12 mouse cellular contexts compared by ENCODE assay signal in the genomic region with DNA sequence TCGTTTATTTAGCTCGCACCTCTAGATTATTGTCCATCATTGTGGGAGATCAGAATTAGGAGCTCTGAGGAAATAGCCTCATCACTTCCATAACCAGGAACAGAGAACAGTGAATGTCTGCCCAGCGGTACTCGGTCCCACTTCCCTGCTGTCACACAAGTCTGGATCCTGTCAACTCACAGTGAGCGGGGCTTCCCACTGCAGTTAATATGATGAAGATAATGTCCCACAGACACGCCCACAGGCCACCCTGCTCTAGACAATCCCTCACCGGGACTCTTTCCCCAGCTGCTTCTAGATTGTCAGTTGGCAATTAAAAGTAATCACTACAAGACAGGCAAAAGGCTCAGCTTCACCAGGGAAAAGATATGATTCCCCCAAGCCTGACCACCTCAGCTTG.
DNase-seq lines count a peak whose midpoint lies in the region; ATAC-seq and TF ChIP-seq lines count a peak whose summit lies in the region.
"Had no signal": no experiment of that assay in that cellular context is flagged by ENCODE, and none has a peak within 500 bp of the region (broad histone marks: within the 10 kb centered on the region; RNA-seq: fewer than 3 reads in every experiment).

No protein-coding gene starts in this region.

- H3K4me1 ChIP-seq in forebrain, embryonic 16.5 days (replicated peaks; ENCODE audit: control insufficient read depth, insufficient read depth, low read length): peaks cover 10% of the 10 kb centered on the region
- peaks cover 19% of the 10 kb centered on the region for H3K4me1 ChIP-seq in forebrain, embryonic 14.5 days (ENCODE audit: control insufficient read depth, insufficient read depth, low read length)
- peaks cover 22% of the 10 kb centered on the region for H3K4me1 ChIP-seq in kidney, embryonic 15.5 days
- peaks cover 15% of the 10 kb centered on the region for H3K4me1 ChIP-seq in testis, adult 2 months (ENCODE audit: control insufficient read depth, insufficient read depth, low read length)

- WGBS in forebrain, embryonic 16.5 days: 68% methylated on average over 7 of the region's 7 CpGs
- 69% methylated on average over 7 of the region's 7 CpGs for WGBS in forebrain, embryonic 14.5 days
- WGBS in kidney, embryonic 15.5 days: 61% methylated on average over 7 of the region's 7 CpGs

- H3K9me3 ChIP-seq in forebrain, embryonic 16.5 days (ENCODE audit: control insufficient read depth, low read length): no peaks in the 10 kb centered on the region
- no peaks in the 10 kb centered on the region for H3K9me3 ChIP-seq in forebrain, embryonic 14.5 days (replicated peaks; ENCODE audit: control insufficient read depth, low read length)
- no peaks in the 10 kb centered on the region for H3K9me3 ChIP-seq in kidney, embryonic 15.5 days (replicated peaks)
- H3K9me3 ChIP-seq: midbrain, embryonic 13.5 days had no signal

- no peak overlapping the region for H3K4me3 ChIP-seq in forebrain, embryonic 16.5 days (replicated peaks; ENCODE audit: low read length)
- H3K4me3 ChIP-seq in forebrain, embryonic 14.5 days (ENCODE audit: low read depth, low read length): no peak overlapping the region
- no peak overlapping the region for H3K4me3 ChIP-seq in kidney, embryonic 15.5 days (replicated peaks)
- H3K4me3 ChIP-seq in testis, adult 2 months (ENCODE audit: control insufficient read depth, low read depth, low read length): no peak overlapping the region
- H3K4me3 ChIP-seq: erythroblast, embryonic 14.5 days; liver, embryonic 13.5 days; midbrain, embryonic 13.5 days had no signal

- H3K4me2 ChIP-seq in forebrain, embryonic 16.5 days (ENCODE audit: low read length): no peak overlapping the region
- H3K4me2 ChIP-seq in forebrain, embryonic 14.5 days (ENCODE audit: low read length): no peak overlapping the region
- H3K4me2 ChIP-seq in kidney, embryonic 15.5 days: no peak overlapping the region
- H3K4me2 ChIP-seq: liver, embryonic 13.5 days; midbrain, embryonic 13.5 days had no signal

- no peak for TF ChIP-seq POLR2A in testis, adult 2 months (IDR thresholded peaks at IDR 0.05; ENCODE audit: control insufficient read depth, low read depth, low read length)

- TF ChIP-seq CTCF in testis, adult 2 months (IDR thresholded peaks at IDR 0.05; ENCODE audit: control insufficient read depth, insufficient read depth, insufficient replicate concordance, low read depth, low read length): no peak

- no peak overlapping the region for H3K27ac ChIP-seq in forebrain, embryonic 16.5 days (ENCODE audit: low read length)
- no peak overlapping the region for H3K27ac ChIP-seq in forebrain, embryonic 14.5 days (ENCODE audit: low read depth, low read length)
- H3K27ac ChIP-seq in kidney, embryonic 15.5 days: peak overlapping the region; percentile 20; the same call in 1 of the 2 replicates
- peak overlapping the region; percentile 6; the same call in 1 of the 2 replicates for H3K27ac ChIP-seq in testis, adult 2 months (ENCODE audit: control insufficient read depth, insufficient read depth, low read depth, low read length)
- H3K27ac ChIP-seq: liver, embryonic 13.5 days; midbrain, embryonic 13.5 days had no signal

- H3K27me3 ChIP-seq in forebrain, embryonic 16.5 days (replicated peaks; ENCODE audit: control insufficient read depth, insufficient read depth, low read length): no peaks in the 10 kb centered on the region
- H3K27me3 ChIP-seq in forebrain, embryonic 14.5 days (replicated peaks; ENCODE audit: control insufficient read depth, insufficient read depth, low read length): no peaks in the 10 kb centered on the region
- H3K27me3 ChIP-seq in kidney, embryonic 15.5 days: no peaks in the 10 kb centered on the region
- no peaks in the 10 kb centered on the region for H3K27me3 ChIP-seq in testis, adult 2 months (ENCODE audit: control insufficient read depth, insufficient read depth, low read length)
- H3K27me3 ChIP-seq: liver, embryonic 13.5 days; midbrain, embryonic 13.5 days had no signal

- H3K36me3 ChIP-seq in forebrain, embryonic 16.5 days (ENCODE audit: control insufficient read depth, insufficient read depth): no peaks in the 10 kb centered on the region
- H3K36me3 ChIP-seq in forebrain, embryonic 14.5 days (ENCODE audit: control insufficient read depth, insufficient read depth, low read length): no peaks in the 10 kb centered on the region
- H3K36me3 ChIP-seq in kidney, embryonic 15.5 days: no peaks in the 10 kb centered on the region
- no peaks in the 10 kb centered on the region for H3K36me3 ChIP-seq in testis, adult 2 months (ENCODE audit: control insufficient read depth, insufficient read depth, low read length)
- H3K36me3 ChIP-seq: liver, embryonic 13.5 days; midbrain, embryonic 13.5 days had no signal

- no peak for DNase-seq in forebrain, embryonic 14.5 days (ENCODE audit: low spot score)
- DNase-seq in kidney, postnatal 36 days: no peak
- no peak for DNase-seq in testis, postnatal 10 days (ENCODE audit: low spot score)
- no peak for DNase-seq in adrenal gland, postnatal 25 days
- DNase-seq: cerebellum, postnatal 36 days; liver, embryonic 13.5 days had no signal

- 0 out of 2 replicates have a peak, but pooled peaks have one; percentile 15 for ATAC-seq in forebrain, embryonic 16.5 days
- ATAC-seq in forebrain, embryonic 14.5 days: no peak
- ATAC-seq in kidney, embryonic 15.5 days (replicated peaks; ENCODE audit: low FRiP score): 0 out of 2 replicates have a peak, but pooled peaks have one; percentile 56
- ATAC-seq in erythroblast, adult 5-6 weeks (replicated peaks; ENCODE audit: low FRiP score, poor library complexity, severe bottlenecking): no peak

- no peak overlapping the region for H3K9ac ChIP-seq in forebrain, embryonic 16.5 days (replicated peaks; ENCODE audit: low read depth, low read length)
- no peak overlapping the region for H3K9ac ChIP-seq in forebrain, embryonic 14.5 days (ENCODE audit: low read length)
- no peak overlapping the region for H3K9ac ChIP-seq in kidney, embryonic 15.5 days
- H3K9ac ChIP-seq: liver, embryonic 13.5 days; midbrain, embryonic 13.5 days had no signal

Comparison
In these comparisons a context has a peak if more than half of its experiments do, and no peak if none do; other contexts are left out.
1. ATAC-seq: peak in forebrain, embryonic 16.5 days (single experiment) and kidney, embryonic 15.5 days (single experiment); none in forebrain, embryonic 14.5 days (single experiment) and erythroblast, adult 5-6 weeks (single experiment).
2. H3K27ac ChIP-seq: peak in kidney, embryonic 15.5 days (single experiment) and testis, adult 2 months (single experiment); none in forebrain, embryonic 16.5 days (single experiment) and forebrain, embryonic 14.5 days (single experiment).